Mouse (Mus musculus): Measurements from ENCODE around the gene Adh5. TPM values are rescaled to one million over a fixed set of nuclear protein-coding genes. Genes with fewer than 3 reads are reported as not detected.
"Not testable (repeated sequence)": the region's sequence is repeated elsewhere in the genome, so short reads cannot be mapped to it uniquely, and the experiment has no call there.

Gene Adh5
- total RNA-seq, 1 experiment from 2014 or later = 136 TPM

- no peak for ATAC-seq (replicated peaks in 1 of 2; ENCODE audit: insufficient read depth in 1 of 2, low FRiP score in 2 of 2, low TSS enrichment in 1 of 2, low read depth in 1 of 2, poor library complexity in 2 of 2, severe bottlenecking in 2 of 2)
Observed at GRCm38 (mm10) chr3:138452169-138452568, 9.3 kb downstream of the Adh5 start.

GRCm38 (mm10) chr3:138454234-138454633, 11.3 kb downstream of the Adh5 start:
- ATAC-seq (replicated peaks in 1 of 2; ENCODE audit: insufficient read depth in 1 of 2, low FRiP score in 2 of 2, low TSS enrichment in 1 of 2, low read depth in 1 of 2, poor library complexity in 2 of 2, severe bottlenecking in 2 of 2) = no peak

GRCm38 (mm10) chr3:138454711-138455435, 12.0 kb downstream of the Adh5 start:
- no peak for ATAC-seq (replicated peaks in 1 of 2; ENCODE audit: insufficient read depth in 1 of 2, low FRiP score in 2 of 2, low TSS enrichment in 1 of 2, low read depth in 1 of 2, poor library complexity in 2 of 2, severe bottlenecking in 2 of 2)

- no peak for ATAC-seq (replicated peaks in 1 of 2; ENCODE audit: insufficient read depth in 1 of 2, low FRiP score in 2 of 2, low TSS enrichment in 1 of 2, low read depth in 1 of 2, poor library complexity in 2 of 2, severe bottlenecking in 2 of 2)
Observed at GRCm38 (mm10) chr3:138458441-138458840, 15.5 kb downstream of the Adh5 start.

- ATAC-seq (replicated peaks in 1 of 2; ENCODE audit: insufficient read depth in 1 of 2, low FRiP score in 2 of 2, low TSS enrichment in 1 of 2, low read depth in 1 of 2, poor library complexity in 2 of 2, severe bottlenecking in 2 of 2) = no peak
Observed at GRCm38 (mm10) chr3:138460260-138460659, 17.4 kb downstream of the Adh5 start.

- no peak for ATAC-seq (replicated peaks in 1 of 2; ENCODE audit: insufficient read depth in 1 of 2, low FRiP score in 2 of 2, low TSS enrichment in 1 of 2, low read depth in 1 of 2, poor library complexity in 2 of 2, severe bottlenecking in 2 of 2)
Observed at GRCm38 (mm10) chr3:138461832-138462231, 18.9 kb downstream of the Adh5 start.

- ATAC-seq (replicated peaks in 1 of 2; ENCODE audit: insufficient read depth in 1 of 2, low FRiP score in 2 of 2, low TSS enrichment in 1 of 2, low read depth in 1 of 2, poor library complexity in 2 of 2, severe bottlenecking in 2 of 2) = peak; percentile 55 to 57; a peak in 3 of 4 replicates
Observed at GRCm38 (mm10) chr3:138463137-138463536, 20.2 kb downstream of the Adh5 start.

- ATAC-seq (replicated peaks in 1 of 2; ENCODE audit: insufficient read depth in 1 of 2, low FRiP score in 2 of 2, low TSS enrichment in 1 of 2, low read depth in 1 of 2, poor library complexity in 2 of 2, severe bottlenecking in 2 of 2) = no peak
Observed at GRCm38 (mm10) chr3:138463807-138464206, 20.9 kb downstream of the Adh5 start.

GRCm38 (mm10) chr3:138464573-138465147, 21.8 kb downstream of the Adh5 start:
- peak; percentile 51 to 84 for ATAC-seq (replicated peaks in 1 of 2; ENCODE audit: insufficient read depth in 1 of 2, low FRiP score in 2 of 2, low TSS enrichment in 1 of 2, low read depth in 1 of 2, poor library complexity in 2 of 2, severe bottlenecking in 2 of 2)

GRCm38 (mm10) chr3:138466656-138467055, 23.8 kb downstream of the Adh5 start:
- not testable (repeated sequence) for ATAC-seq (replicated peaks in 1 of 2; ENCODE audit: insufficient read depth in 1 of 2, low FRiP score in 2 of 2, low TSS enrichment in 1 of 2, low read depth in 1 of 2, poor library complexity in 2 of 2, severe bottlenecking in 2 of 2)

- no peak for ATAC-seq (replicated peaks in 1 of 2; ENCODE audit: insufficient read depth in 1 of 2, low FRiP score in 2 of 2, low TSS enrichment in 1 of 2, low read depth in 1 of 2, poor library complexity in 2 of 2, severe bottlenecking in 2 of 2)
Observed at GRCm38 (mm10) chr3:138471066-138471465, 28.2 kb downstream of the Adh5 start.

GRCm38 (mm10) chr3:138479489-138479888, 36.6 kb downstream of the Adh5 start:
- no peak for ATAC-seq (replicated peaks in 1 of 2; ENCODE audit: insufficient read depth in 1 of 2, low FRiP score in 2 of 2, low TSS enrichment in 1 of 2, low read depth in 1 of 2, poor library complexity in 2 of 2, severe bottlenecking in 2 of 2)

GRCm38 (mm10) chr3:138481526-138482284, 38.8 kb downstream of the Adh5 start:
- ATAC-seq (replicated peaks in 1 of 2; ENCODE audit: insufficient read depth in 1 of 2, low FRiP score in 2 of 2, low TSS enrichment in 1 of 2, low read depth in 1 of 2, poor library complexity in 2 of 2, severe bottlenecking in 2 of 2) = peak; percentile 37 to 48; a peak in 3 of 4 replicates

GRCm38 (mm10) chr3:138483240-138483639, 40.3 kb downstream of the Adh5 start:
- no peak for ATAC-seq (replicated peaks in 1 of 2; ENCODE audit: insufficient read depth in 1 of 2, low FRiP score in 2 of 2, low TSS enrichment in 1 of 2, low read depth in 1 of 2, poor library complexity in 2 of 2, severe bottlenecking in 2 of 2)

GRCm38 (mm10) chr3:138488584-138489326, 45.9 kb downstream of the Adh5 start:
- ATAC-seq (replicated peaks in 1 of 2; ENCODE audit: insufficient read depth in 1 of 2, low FRiP score in 2 of 2, low TSS enrichment in 1 of 2, low read depth in 1 of 2, poor library complexity in 2 of 2, severe bottlenecking in 2 of 2) = 0 out of 4 replicates have a peak, but pooled peaks of 1 of the 2 experiments have one; percentile 8

- peak; percentile 96 to 99 for ATAC-seq (replicated peaks in 1 of 2; ENCODE audit: insufficient read depth in 1 of 2, low FRiP score in 2 of 2, low TSS enrichment in 1 of 2, low read depth in 1 of 2, poor library complexity in 2 of 2, severe bottlenecking in 2 of 2)
Observed at GRCm38 (mm10) chr3:138489327-138490033, 46.6 kb downstream of the Adh5 start, which contains the start of gene Metap1. Metap1 (minus strand) TSS chr3:138489515.

- no peak for ATAC-seq (replicated peaks in 1 of 2; ENCODE audit: insufficient read depth in 1 of 2, low FRiP score in 2 of 2, low TSS enrichment in 1 of 2, low read depth in 1 of 2, poor library complexity in 2 of 2, severe bottlenecking in 2 of 2)
Observed at GRCm38 (mm10) chr3:138490034-138490337, 47.1 kb downstream of the Adh5 start.
